Mouse (Mus musculus) embryonic fibroblast, embryonic 13.5 days (primary cell): ENCODE measurements at regions not wholly inside any gene's neighbourhood (a gene's known extent, or its start where the extent isn't known, plus 50 kb on each side); places are given as distances from the start of the nearest gene placed in this dataset.

Experiments used
- H3K27ac ChIP-seq: 2 replicates; pipeline ENCODE4 v1.5.1; 2012; ENCODE audit warnings: low read length, control low read depth, inconsistent platforms; ENCODE audit not compliant: insufficient read depth
- H3K4me1 ChIP-seq: 2 replicates; pipeline ENCODE4 v1.6.1; 2011; ENCODE audit warnings: low read length; ENCODE audit not compliant: control insufficient read depth, insufficient read depth
- H3K4me3 ChIP-seq: 2 replicates; pipeline ENCODE4 v1.5.1; 2011; ENCODE audit warnings: mild to moderate bottlenecking, control low read depth, low read length; ENCODE audit not compliant: insufficient read depth
- CTCF ChIP-seq: IDR thresholded peaks from 2 replicates; pipeline ENCODE4 v1.5.1; 2011; ENCODE audit warnings: mild to moderate bottlenecking, control low read depth, low read length, moderate library complexity, borderline replicate concordance; ENCODE audit not compliant: insufficient read depth
- POLR2A ChIP-seq: IDR thresholded peaks from 2 replicates; pipeline ENCODE4 v1.6.1; 2011; ENCODE audit warnings: low read depth, mild to moderate bottlenecking, control low read depth, low read length, moderate library complexity

DNA sequence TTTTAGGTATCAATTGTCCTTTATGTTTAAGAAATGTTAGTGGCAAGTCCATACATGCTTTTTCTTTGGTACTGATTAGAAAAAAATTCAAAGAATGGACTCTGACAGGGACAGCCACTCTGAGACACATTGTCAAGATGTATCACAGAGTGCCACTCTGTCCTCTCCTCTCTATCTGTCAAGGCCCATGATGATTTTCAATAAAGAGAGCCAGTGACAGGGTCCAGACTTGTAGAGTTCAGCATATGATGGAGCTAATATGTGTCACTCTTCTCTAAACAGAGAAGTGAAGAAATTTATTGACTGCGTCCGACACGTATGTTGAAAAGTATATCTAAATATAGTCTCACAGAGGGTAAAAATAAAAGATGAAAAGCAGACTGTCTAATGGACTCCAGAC is 672.2 kb upstream of the 4930452B06Rik start:
- TF ChIP-seq POLR2A: no peak
- TF ChIP-seq CTCF: no peak
- Histone ChIP-seq H3K27ac (no peak overlapping the region), H3K4me1 (peaks cover 5% of the 10 kb centered on the region; the same call in 1 of the 2 replicates), H3K4me3 (no peak overlapping the region)

DNA sequence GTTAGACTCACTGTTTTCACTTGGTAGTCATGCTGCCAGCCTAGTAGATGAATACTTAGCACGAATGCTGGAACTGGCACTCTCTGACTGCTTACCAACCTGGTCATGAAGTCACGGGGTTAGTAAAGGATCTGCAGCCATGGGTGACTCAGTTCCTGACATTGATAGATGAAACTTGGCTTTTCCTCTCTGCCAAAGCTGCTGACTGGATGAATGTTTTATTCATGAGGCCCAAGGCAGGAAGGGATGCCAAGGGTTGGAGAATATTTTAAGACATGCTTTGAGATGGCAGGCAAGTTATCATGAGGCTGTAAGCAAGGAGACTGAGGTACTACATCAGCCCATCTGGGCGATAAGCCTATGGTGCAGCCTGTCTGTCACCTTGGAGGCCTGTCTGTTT is 671.1 kb upstream of the 4930452B06Rik start:
- Histone ChIP-seq H3K4me3 (no peak overlapping the region), H3K4me1 (peaks cover 5% of the 10 kb centered on the region; the same call in 1 of the 2 replicates), H3K27ac (no peak overlapping the region)
- no peak for TF ChIP-seq CTCF
- TF ChIP-seq POLR2A: no peak

DNA sequence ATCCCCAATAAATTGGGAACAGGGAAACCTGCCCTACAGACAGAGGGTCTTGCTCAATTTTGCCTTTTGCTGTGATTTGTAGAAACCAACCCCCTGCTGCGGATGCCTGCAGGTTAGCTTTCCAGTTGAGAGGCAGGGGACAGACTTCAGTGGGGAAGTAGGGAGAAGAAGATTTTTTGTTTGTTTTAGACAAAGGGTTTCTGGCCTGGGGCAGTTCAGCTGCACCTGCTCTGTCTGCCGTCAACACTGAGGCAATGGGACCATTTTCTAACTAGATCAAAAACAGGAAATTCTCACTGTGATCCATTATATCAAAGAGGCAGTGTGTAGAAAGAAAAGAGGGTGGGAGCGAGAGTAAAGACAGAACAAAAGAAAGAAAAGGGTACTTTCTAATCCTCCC is 665.6 kb upstream of the 4930452B06Rik start:
- Histone ChIP-seq H3K27ac (no peak overlapping the region), H3K4me1 (no peaks in the 10 kb centered on the region), H3K4me3 (no peak overlapping the region)
- no peak for TF ChIP-seq CTCF
- no peak for TF ChIP-seq POLR2A

DNA sequence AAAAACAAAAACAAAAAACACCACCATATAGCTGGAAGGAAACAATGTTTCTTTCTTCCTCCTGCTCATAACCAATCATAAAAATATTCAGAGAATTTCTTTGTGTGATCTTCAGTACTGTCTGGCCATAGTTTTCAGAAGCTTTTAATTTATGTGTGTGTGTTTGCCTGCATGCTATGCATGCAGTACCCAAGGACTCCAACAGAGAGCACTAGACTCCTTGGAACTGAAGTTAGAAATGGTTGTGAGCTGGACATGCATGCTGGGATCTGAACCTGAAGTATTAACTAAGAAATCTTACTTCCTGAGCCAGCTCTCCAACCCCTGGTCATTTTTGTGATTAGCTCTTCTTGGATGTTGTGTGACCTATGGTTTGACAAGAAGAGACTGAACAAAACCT is 664.7 kb upstream of the 4930452B06Rik start:
- Histone ChIP-seq H3K4me1 (no peaks in the 10 kb centered on the region), H3K4me3 (no peak overlapping the region), H3K27ac (no peak overlapping the region)
- TF ChIP-seq CTCF (no peak), POLR2A (no peak)

DNA sequence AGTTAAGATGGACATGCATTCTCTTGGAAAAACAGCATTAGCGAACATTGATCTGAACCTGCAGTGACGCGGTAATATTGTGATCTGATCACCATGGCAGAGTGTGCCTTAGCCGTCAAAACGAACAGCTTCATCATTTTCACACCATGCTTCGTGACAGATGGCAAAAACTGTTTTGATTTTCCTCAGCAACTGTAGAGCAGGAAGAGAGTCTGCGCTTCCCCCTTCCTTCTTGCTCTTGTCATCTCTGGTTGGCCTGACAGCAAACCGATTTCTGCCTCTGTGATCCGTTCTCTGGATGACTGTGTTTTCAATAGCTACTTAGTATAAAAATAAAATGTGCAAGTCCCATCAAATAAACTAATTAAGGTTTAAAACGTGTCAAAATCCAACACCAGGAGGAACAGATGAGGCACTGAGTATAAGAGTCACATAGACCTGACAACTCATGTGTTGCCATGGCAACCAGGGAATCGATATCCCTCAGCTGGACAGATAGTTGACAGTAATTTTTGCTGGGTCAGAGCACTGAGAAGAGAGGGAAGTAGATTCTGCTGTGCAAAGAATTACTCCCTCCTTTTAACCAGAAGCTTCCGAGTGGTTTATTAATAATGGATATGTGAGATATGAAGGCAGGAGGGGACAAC is 663.9 kb upstream of the 4930452B06Rik start:
- no peaks in the 10 kb centered on the region for H3K4me1 ChIP-seq
- H3K27ac ChIP-seq: no peak overlapping the region
- H3K4me3 ChIP-seq: no peak overlapping the region
- TF ChIP-seq CTCF (no peak), POLR2A (no peak)

DNA sequence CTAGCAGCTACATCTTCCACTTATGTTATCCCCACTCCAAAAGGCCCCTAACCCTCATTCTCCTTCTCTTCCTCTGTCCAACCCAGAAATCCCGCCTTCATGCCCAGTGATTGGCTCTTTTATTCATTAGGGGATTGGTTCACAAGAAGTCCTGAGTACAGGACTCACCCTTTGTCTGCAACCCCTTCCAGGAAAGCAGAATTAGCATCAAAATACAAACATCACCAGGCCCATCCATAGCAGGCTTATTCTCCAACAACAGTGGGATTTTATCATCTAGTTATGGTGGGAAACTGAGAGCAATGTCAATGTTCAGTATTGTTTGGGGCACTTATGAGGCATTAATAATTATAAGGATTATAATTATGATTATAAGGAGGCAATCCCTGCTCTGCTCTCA is 661.3 kb upstream of the 4930452B06Rik start:
- H3K4me3 ChIP-seq: no peak overlapping the region
- H3K27ac ChIP-seq: no peak overlapping the region
- no peaks in the 10 kb centered on the region for H3K4me1 ChIP-seq
- TF ChIP-seq CTCF: no peak

DNA sequence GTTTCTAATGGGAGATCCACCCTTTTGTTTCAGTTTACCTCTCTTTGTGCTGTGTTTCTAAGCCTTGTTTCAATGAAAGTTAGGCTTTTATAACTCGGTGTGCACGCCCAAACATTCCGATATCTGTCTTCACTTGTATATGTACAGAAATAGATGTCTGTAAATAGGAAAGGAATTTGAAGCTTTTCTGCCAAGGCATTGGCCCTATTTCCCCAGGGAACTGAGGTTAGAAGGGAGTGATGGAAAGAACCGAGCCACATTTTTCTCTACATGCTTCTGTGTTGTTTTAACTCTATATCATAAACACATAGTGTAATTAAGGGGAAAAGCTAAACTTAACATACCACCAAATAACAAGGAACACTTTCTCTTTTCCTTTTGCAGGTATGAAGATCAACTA is 653.8 kb upstream of the 4930452B06Rik start:
- peaks cover 12% of the 10 kb centered on the region for H3K4me1 ChIP-seq
- H3K4me3 ChIP-seq: no peak overlapping the region
- peak overlapping the region; percentile 91 for H3K27ac ChIP-seq
- TF ChIP-seq POLR2A (no peak), CTCF (no peak)

DNA sequence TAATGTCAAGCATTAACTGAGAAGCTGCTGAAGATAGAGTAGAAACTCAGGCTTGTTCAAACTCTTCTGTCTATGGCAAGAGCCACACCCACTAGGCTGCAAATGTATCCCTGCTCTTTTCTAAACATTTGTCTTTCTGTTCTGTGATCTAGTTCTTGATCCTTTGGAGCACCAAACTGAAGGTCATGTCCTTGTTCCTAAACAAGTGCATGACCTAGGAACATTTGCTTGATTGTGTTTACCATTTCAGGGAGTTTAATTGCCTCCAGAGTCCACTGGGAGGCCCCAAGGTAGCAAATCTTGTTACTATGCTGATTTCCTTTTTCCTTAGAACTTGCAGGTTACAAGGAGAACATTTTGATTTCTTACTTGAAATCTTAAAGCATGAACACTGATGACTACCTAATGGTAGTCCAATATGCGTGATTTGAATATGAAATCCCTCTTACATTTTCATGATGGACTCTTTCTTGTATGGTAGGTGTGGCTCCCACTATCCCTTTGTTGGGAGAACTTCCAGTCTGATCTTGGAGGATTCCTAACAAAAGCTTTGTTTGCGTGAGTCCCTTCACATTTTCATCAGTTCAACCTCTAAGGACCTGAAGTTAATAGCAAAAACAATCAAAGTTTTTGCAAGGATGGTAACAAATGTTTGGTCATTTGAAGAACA is 652.9 kb upstream of the 4930452B06Rik start:
- no peak for TF ChIP-seq POLR2A
- no peak for TF ChIP-seq CTCF
- 0 out of 2 replicates have a peak overlapping the region, but pooled peaks have one; percentile 18 for H3K27ac ChIP-seq
- peaks cover 12% of the 10 kb centered on the region for H3K4me1 ChIP-seq
- no peak overlapping the region for H3K4me3 ChIP-seq

DNA sequence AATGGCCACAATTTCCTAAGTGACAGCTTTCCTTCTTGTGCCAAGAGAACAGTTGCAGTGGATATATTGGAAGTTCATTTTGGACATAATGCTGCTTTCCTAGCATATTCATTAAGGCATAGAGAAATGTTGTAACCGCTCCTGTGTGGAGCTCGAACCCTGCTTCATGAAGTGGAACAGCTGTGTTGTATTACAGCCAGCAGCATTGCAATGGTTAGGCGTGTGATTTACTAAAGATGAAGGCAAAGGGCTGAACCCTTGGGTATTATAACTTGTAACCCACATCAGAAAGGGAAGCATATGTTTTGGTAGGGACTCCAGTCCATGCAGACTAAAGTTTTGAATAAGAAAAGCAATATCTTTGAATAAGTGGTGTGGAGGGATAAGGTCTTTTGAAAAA is 649.2 kb upstream of the 4930452B06Rik start:
- Histone ChIP-seq H3K4me3 (no peak overlapping the region), H3K4me1 (peaks cover 3% of the 10 kb centered on the region), H3K27ac (no peak overlapping the region)
- TF ChIP-seq CTCF (no peak), POLR2A (no peak)

DNA sequence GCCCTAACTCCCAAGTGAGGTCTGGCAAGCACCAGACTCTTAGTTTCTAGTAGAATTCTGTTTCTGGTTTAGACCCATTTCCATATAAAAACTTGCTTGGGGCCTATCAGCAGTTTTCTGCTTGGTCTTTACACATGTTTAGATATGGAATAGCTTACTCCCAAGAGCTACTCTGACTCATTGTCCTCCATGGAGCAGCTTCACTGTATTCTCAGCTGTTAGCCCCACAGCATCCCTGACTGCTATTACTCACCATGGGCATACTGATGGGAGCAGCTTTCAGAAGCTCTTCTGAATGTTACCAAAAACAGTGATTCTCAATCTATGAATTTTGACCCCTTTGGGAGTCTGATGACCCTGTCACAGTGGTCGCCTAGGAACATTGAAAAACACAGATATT is 630.1 kb upstream of the 4930452B06Rik start:
- Histone ChIP-seq H3K4me3 (no peak overlapping the region), H3K4me1 (no peaks in the 10 kb centered on the region), H3K27ac (no peak overlapping the region)
- no peak for TF ChIP-seq POLR2A
- TF ChIP-seq CTCF: no peak
